Mouse (Mus musculus) heart, embryonic 10.5 days (tissue): ENCODE measurements around the gene Nxph4. TPM values are rescaled to one million over a fixed set of nuclear protein-coding genes. Genes with fewer than 3 reads are reported as not detected.

ENCODE experiments used
- DNase-seq: peaks from one replicate; pipeline ENCODE4 v3.0.0-alpha.2; 2017; ENCODE audit warnings: low spot score
- H3K27ac ChIP-seq: fragments of 300-500 bp; sonication (generic); 2 replicates; pipeline ENCODE4 v1.5.1; 2016; ENCODE audit warnings: mild to moderate bottlenecking
- H3K27me3 ChIP-seq: fragments of 300-500 bp; sonication (generic); 2 replicates; pipeline ENCODE4 v1.6.1; 2016; ENCODE audit warnings: mild to moderate bottlenecking; ENCODE audit not compliant: poor library complexity, insufficient read depth, severe bottlenecking
- H3K36me3 ChIP-seq: fragments of 300-500 bp; sonication (generic); 2 replicates; pipeline ENCODE4 v1.6.1; 2016; ENCODE audit warnings: mild to moderate bottlenecking, moderate library complexity
- H3K4me1 ChIP-seq: fragments of 300-500 bp; sonication (generic); 2 replicates; pipeline ENCODE4 v1.6.1; 2016; ENCODE audit warnings: mild to moderate bottlenecking
- H3K4me3 ChIP-seq: fragments of 300-500 bp; sonication (generic); 2 replicates; pipeline ENCODE4 v1.5.1; 2016; ENCODE audit warnings: mild to moderate bottlenecking, moderate library complexity
- H3K9me3 ChIP-seq: fragments of 300-500 bp; sonication (generic); 2 replicates; pipeline ENCODE4 v1.6.1; 2016; ENCODE audit warnings: mild to moderate bottlenecking, moderate library complexity
- WGBS: fragments of 180-500 bp; shearing (Covaris S2); methylation state at CpG from one replicate; pipeline ENCODE4 v1.1.7; 2016; 5-methylcytosine and 5-hydroxymethylcytosine counted together
- polyA plus RNA-seq: library from polyadenylated mRNA; unstranded; fragments of >200 nt; fragmentation: Nextera tagmentation; extraction: Ambion mirVana; gene quantifications from 2 replicates; pipeline ENCODE4 v1.2.1, GENCODE M21; 2016

Nxph4 gene
- polyA plus RNA-seq, 1 experiment from 2014 or later = 0.33 TPM

DNA sequence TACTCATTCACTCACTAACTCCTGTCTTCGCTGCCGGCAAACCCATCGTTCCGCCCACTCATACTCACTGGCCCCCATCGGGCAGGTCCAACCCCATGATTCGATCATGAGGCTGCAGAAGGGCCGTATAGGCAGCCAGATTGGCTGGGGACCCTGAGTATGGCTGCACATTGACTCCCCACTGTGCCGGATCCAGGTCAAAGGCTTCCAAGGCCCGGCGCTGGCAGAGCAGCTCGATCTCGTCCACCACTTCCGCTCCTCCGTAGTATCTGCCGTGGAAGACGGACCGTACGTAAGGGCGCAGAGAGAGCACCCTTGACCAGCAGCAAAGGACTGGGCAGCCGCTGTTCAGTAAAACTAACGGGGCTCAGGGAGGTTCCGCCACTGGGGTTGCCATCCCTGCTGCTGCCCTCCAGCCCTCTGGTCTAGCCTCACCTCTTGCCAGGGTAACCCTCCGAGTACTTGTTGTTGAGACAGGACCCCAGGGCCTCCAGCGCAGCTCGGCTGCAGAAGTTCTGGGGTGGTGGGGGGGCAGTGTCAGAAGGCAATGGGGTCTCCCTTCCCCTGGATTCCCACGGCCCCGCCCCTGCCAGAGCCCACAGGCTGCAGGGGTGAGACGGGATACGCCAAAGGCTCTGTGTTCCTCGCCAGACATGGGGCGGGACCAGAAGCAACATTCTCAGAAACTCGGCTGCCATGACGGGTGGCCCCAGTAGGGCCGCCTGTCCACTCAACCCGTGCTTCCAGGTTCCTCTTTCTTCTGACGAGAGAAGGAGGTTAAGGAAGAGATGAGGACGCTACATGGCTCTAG is 14.3 kb downstream of the Nxph4 start:
- Histone ChIP-seq H3K27me3 (peaks cover 66% of the 10 kb centered on the region), H3K4me1 (peaks cover 55% of the 10 kb centered on the region)

DNA sequence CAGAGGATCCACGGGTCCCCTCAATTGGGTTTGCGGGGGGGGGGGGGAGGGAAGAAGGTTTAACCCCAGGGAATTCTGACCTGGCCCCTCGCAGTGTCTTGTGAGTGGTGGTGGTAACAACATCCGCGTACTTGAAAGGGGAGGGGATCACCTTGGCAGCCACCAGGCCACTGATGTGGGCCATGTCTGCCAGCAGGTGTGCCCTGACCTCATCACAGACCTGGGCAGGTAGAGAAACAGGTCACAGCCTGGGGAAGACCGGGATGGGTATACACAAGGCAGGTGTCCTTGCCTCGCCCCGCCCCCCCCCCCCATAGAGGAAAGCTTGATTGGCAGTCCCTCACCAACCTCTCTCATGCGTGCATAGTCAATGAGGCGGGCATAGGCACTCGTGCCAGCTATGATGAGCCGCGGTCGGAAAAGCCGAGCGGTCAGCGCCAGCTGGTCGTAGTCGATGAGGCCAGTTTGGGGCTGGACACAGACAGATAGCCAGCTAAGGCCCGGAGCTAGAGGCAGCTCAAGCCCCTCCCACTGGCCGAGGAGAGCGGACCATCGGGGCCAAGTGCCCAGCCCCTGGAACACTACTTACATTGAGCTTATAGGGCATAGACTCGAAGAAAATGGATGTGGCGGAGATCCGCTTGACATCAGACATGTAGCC is 15.2 kb downstream of the Nxph4 start:
- Histone ChIP-seq H3K4me1 (peaks cover 56% of the 10 kb centered on the region), H3K36me3 (peaks cover 40% of the 10 kb centered on the region)

More for the DNA sequence above, 14.3 kb downstream of the Nxph4 start:
- H3K4me3 ChIP-seq = no peak overlapping the region
- H3K36me3 ChIP-seq = peaks cover 40% of the 10 kb centered on the region
- no peak for DNase-seq
- no peaks in the 10 kb centered on the region for H3K9me3 ChIP-seq
- H3K27ac ChIP-seq = no peak overlapping the region
- 92% methylated on average over 37 of the region's 37 CpGs for WGBS

GRCm38 (mm10) chr10:127517941-127518340 is 16.4 kb downstream of the Nxph4 start:
- H3K4me3 ChIP-seq = no peak overlapping the region
- no peaks in the 10 kb centered on the region for H3K9me3 ChIP-seq
- DNase-seq = no peak
- H3K36me3 ChIP-seq = peaks cover 40% of the 10 kb centered on the region
- peaks cover 67% of the 10 kb centered on the region for H3K27me3 ChIP-seq
- WGBS = 87% methylated on average over 22 of the region's 22 CpGs
- H3K4me1 ChIP-seq = peaks cover 69% of the 10 kb centered on the region
- no peak overlapping the region for H3K27ac ChIP-seq

More for the DNA sequence above, 15.2 kb downstream of the Nxph4 start:
- H3K27me3 ChIP-seq = peaks cover 66% of the 10 kb centered on the region
- WGBS = 92% methylated on average over 26 of the region's 26 CpGs
- H3K4me3 ChIP-seq = no peak overlapping the region
- H3K9me3 ChIP-seq = no peaks in the 10 kb centered on the region
- no peak for DNase-seq
- H3K27ac ChIP-seq = no peak overlapping the region

GRCm38 (mm10) chr10:127516576-127517260 is 17.6 kb downstream of the Nxph4 start:
- 5% methylated on average over 30 of the region's 30 CpGs for WGBS
- Histone ChIP-seq H3K9me3 (no peaks in the 10 kb centered on the region), H3K27me3 (peaks cover 74% of the 10 kb centered on the region), H3K4me1 (peaks cover 76% of the 10 kb centered on the region), H3K27ac (peak overlapping the region; percentile 75), H3K36me3 (peaks cover 40% of the 10 kb centered on the region), H3K4me3 (peak overlapping the region; percentile 49)
- DNase-seq = no peak

DNA sequence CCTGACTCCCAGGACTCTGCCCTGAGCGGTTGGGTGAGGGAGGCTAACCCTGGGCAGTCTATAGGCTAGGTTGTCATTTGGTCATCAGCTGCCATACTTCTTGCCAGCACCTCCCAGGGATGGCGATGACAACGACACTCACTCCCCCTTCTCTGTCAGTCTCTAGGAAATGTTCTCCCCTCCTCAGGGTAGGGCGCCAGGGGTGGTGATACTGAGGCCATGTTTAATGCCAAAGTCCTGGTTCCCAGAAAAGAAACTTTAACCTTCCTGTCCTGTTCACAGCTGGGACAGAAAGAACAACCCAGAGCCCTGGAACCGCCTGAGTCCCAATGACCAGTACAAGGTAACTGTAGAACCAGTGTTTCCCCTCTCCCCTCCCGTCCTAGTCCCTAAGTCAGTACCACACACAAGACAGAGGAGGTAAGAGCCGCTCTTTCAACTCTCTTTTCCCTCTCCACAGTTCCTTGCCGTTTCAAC is 18.3 kb downstream of the Nxph4 start:
- 18% methylated on average over 8 of the region's 8 CpGs for WGBS

DNA sequence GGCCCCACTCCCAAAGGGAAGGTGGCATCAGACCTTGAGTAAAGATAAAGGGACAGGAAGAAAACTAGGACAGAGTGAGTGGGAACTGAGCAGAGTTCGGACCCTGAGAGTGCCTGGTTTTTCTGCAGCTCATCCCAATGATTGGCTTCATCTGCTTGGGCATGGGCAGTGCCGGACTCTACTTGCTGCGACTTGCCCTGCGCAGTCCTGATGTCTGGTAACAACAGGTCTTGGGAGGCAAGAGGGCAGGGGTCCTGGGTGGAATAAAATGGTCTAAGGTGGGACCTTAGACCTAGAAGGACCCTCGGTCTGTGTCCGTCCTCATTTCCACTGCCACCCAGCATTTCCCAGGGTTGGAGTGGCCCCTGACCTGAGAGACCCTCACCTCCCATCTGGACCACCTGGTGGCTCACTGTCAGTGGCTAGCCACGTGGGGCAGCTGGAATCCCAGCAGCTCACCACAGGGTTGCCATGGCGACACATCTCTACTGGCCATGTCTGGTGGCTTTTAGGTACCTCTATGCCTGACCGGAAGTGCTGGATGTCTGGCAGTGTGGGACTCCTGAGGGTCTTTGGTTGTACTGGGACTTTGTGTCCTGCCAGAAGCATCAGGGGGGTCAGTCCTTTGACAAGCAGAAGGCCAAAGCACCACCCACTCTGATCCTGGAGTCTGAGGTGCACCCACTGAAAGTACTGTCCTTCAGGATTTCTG is 18.9 kb downstream of the Nxph4 start:
- Histone ChIP-seq H3K4me1 (peaks cover 76% of the 10 kb centered on the region), H3K27me3 (peaks cover 87% of the 10 kb centered on the region), H3K4me3 (peak overlapping the region; percentile 49; the same call in 1 of the 2 replicates), H3K27ac (peak overlapping the region; percentile 75), H3K36me3 (peaks cover 36% of the 10 kb centered on the region), H3K9me3 (no peaks in the 10 kb centered on the region)
- WGBS = 36% methylated on average over 9 of the region's 9 CpGs
- no peak for DNase-seq

More for the DNA sequence above, 18.3 kb downstream of the Nxph4 start:
- H3K36me3 ChIP-seq = peaks cover 40% of the 10 kb centered on the region
- H3K4me1 ChIP-seq = peaks cover 76% of the 10 kb centered on the region
- H3K9me3 ChIP-seq = no peaks in the 10 kb centered on the region
- H3K27me3 ChIP-seq = peaks cover 81% of the 10 kb centered on the region
- DNase-seq = no peak
- peak overlapping the region; percentile 49 for H3K4me3 ChIP-seq
- peak overlapping the region; percentile 75 for H3K27ac ChIP-seq

GRCm38 (mm10) chr10:127514764-127515163 is 19.6 kb downstream of the Nxph4 start, which contains the start of gene Ndufa4l2:
Gene Ndufa4l2 (plus strand): TSS chr10:127514967.
- peak within 1 kb of the TSS; percentile 63 for H3K4me3 ChIP-seq
- peaks cover 94% of the 10 kb centered on the region for H3K27me3 ChIP-seq
- H3K27ac ChIP-seq = peak within 1 kb of the TSS; percentile 75
- no peak for DNase-seq
- 7% methylated on average over 6 of the region's 6 CpGs for WGBS
- H3K36me3 ChIP-seq = peaks cover 30% of the 10 kb centered on the region
- H3K9me3 ChIP-seq = no peaks in the 10 kb centered on the region
- H3K4me1 ChIP-seq = peaks cover 79% of the 10 kb centered on the region

DNA sequence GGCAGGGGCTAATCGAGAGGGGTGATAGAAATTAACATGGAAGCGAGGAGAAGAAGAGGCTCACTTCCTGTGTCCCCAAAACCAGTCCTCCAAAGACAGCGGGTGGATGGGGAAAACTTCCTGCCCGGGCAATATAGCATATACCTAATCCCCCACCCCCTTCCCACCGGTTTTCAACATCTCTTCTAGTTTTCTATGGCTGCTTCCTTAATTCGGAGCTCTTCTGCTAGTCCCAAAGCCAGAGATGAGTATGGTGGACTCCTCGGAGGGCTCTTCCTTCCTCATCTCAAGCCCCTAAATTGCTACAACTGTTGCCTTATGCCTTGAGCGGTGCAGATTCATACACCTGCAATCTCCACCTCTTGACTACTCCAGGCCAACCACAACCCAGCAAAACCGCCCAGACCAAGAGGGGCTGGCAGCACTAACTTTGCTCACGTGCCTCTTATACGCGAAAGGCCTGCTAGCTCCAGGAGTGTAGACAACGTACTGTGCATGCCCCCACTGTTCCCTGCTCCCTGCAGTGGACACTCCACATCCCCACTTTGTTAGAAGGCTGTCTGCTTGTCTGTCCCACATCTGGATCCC is 20.2 kb downstream of the Nxph4 start:
- Histone ChIP-seq H3K9me3 (no peaks in the 10 kb centered on the region), H3K4me1 (peaks cover 85% of the 10 kb centered on the region), H3K27me3 (peaks cover 97% of the 10 kb centered on the region), H3K27ac (no peak overlapping the region), H3K4me3 (peak overlapping the region; percentile 63), H3K36me3 (peaks cover 24% of the 10 kb centered on the region)
- no peak for DNase-seq
- WGBS = 8% methylated on average over 13 of the region's 13 CpGs

- peaks cover 96% of the 10 kb centered on the region for H3K27me3 ChIP-seq
- H3K4me1 ChIP-seq = peaks cover 91% of the 10 kb centered on the region
- H3K27ac ChIP-seq = peak overlapping the region; percentile 49; the same call in 1 of the 2 replicates
- H3K4me3 ChIP-seq = peak overlapping the region; percentile 63
- no peak for DNase-seq
- peaks cover 18% of the 10 kb centered on the region for H3K36me3 ChIP-seq
- no peaks in the 10 kb centered on the region for H3K9me3 ChIP-seq
- 1% methylated on average over 16 of the region's 16 CpGs for WGBS
These were observed 20.8 kb downstream of the Nxph4 start for GRCm38 (mm10) chr10:127513501-127514091.

DNA sequence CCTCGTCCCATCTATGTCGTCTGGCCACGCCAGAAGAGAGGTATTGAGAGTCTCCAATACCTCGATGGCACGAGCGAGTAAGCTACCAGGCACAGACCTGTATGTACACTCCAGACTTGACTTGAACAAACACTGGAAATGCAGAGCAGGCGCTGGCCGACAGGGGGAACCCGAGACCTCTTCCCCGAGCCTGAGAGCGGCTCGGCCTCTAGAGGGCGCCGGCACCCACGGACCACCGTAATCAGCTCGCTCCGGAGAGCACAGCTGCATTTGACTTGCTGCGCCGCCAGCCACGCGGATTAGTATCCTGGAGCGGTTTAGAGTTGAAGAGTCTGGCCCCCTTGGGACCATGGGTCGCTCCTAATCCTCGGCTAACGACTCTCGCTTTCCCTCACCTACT is 21.5 kb downstream of the Nxph4 start:
- peak overlapping the region; percentile 49 for H3K27ac ChIP-seq
- H3K4me1 ChIP-seq = peaks cover 97% of the 10 kb centered on the region
- H3K9me3 ChIP-seq = no peaks in the 10 kb centered on the region
- H3K36me3 ChIP-seq = peaks cover 10% of the 10 kb centered on the region
- peak overlapping the region; percentile 63 for H3K4me3 ChIP-seq
- under 1% methylated on average over 27 of the region's 27 CpGs for WGBS
- peaks cover 95% of the 10 kb centered on the region for H3K27me3 ChIP-seq
- DNase-seq = peak; percentile 96

- Histone ChIP-seq H3K4me1 (peaks cover 95% of the 10 kb centered on the region), H3K27ac (peak overlapping the region; percentile 70), H3K4me3 (peak overlapping the region; percentile 63), H3K36me3 (peaks cover 8% of the 10 kb centered on the region), H3K9me3 (no peaks in the 10 kb centered on the region), H3K27me3 (peaks cover 95% of the 10 kb centered on the region)
- 1% methylated on average over 7 of the region's 7 CpGs for WGBS
- no peak for DNase-seq
These were observed 22.1 kb downstream of the Nxph4 start for GRCm38 (mm10) chr10:127512307-127512666.
